Comparison of ENCODE assay signal across 27 mouse cellular contexts in genomic region chr6:24542393-24542792, GRCm38 (mm10). TPM values are rescaled to one million over a fixed set of nuclear protein-coding genes. Genes with fewer than 3 reads are reported as not detected.
A peak's percentile ranks its signal among the peaks of the same experiment; 100 is the strongest.
DNase-seq lines count a peak whose midpoint lies in the region; ATAC-seq and TF ChIP-seq lines count a peak whose summit lies in the region.
"Had no signal": no experiment of that assay in that cellular context is flagged by ENCODE, and none has a peak within 500 bp of the region (broad histone marks: within the 10 kb centered on the region; RNA-seq: fewer than 3 reads in every experiment).

No protein-coding gene starts in this region.

- H3K27ac ChIP-seq in heart, postnatal 0 days (ENCODE audit: low read depth), result peak overlapping the region; percentile 73
- H3K27ac ChIP-seq in midbrain, postnatal 0 days (ENCODE audit: low read depth, low read length), result no peak overlapping the region
- H3K27ac ChIP-seq: embryonic facial prominence, embryonic 12.5 days; hindbrain, embryonic 14.5 days; neural tube, embryonic 12.5 days; stomach, embryonic 15.5 days had no signal

- no peaks in the 10 kb centered on the region for H3K9me3 ChIP-seq in heart, postnatal 0 days (replicated peaks; ENCODE audit: control insufficient read depth, low read length)
- H3K9me3 ChIP-seq in midbrain, postnatal 0 days (ENCODE audit: low read length), result no peaks in the 10 kb centered on the region
- H3K9me3 ChIP-seq: embryonic facial prominence, embryonic 12.5 days; kidney, embryonic 15.5 days; neural tube, embryonic 12.5 days; stomach, embryonic 15.5 days had no signal

- peaks cover 17% of the 10 kb centered on the region for H3K4me1 ChIP-seq in heart, postnatal 0 days (ENCODE audit: control insufficient read depth, insufficient read depth)
- H3K4me1 ChIP-seq in midbrain, postnatal 0 days (ENCODE audit: insufficient read depth, low read length), result no peaks in the 10 kb centered on the region
- H3K4me1 ChIP-seq: embryonic facial prominence, embryonic 12.5 days; kidney, embryonic 15.5 days; neural tube, embryonic 12.5 days; stomach, embryonic 15.5 days had no signal

- H3K27me3 ChIP-seq in heart, postnatal 0 days (ENCODE audit: control insufficient read depth, insufficient read depth, low read length), result no peaks in the 10 kb centered on the region
- H3K27me3 ChIP-seq in midbrain, postnatal 0 days (ENCODE audit: insufficient read depth, low read length), result no peaks in the 10 kb centered on the region
- H3K27me3 ChIP-seq: embryonic facial prominence, embryonic 12.5 days; kidney, embryonic 15.5 days; neural tube, embryonic 12.5 days; Patski; stomach, embryonic 15.5 days had no signal

- H3K9ac ChIP-seq in heart, postnatal 0 days (replicated peaks; ENCODE audit: low read depth, low read length), result no peak overlapping the region
- no peak overlapping the region for H3K9ac ChIP-seq in midbrain, postnatal 0 days (replicated peaks; ENCODE audit: low read length, poor library complexity, severe bottlenecking)
- H3K9ac ChIP-seq: embryonic facial prominence, embryonic 12.5 days; hindbrain, embryonic 14.5 days; kidney, embryonic 15.5 days; neural tube, embryonic 12.5 days; stomach, embryonic 15.5 days had no signal

- H3K36me3 ChIP-seq in heart, postnatal 0 days (replicated peaks; ENCODE audit: control insufficient read depth, insufficient read depth, low read length), result no peaks in the 10 kb centered on the region
- H3K36me3 ChIP-seq in midbrain, postnatal 0 days (ENCODE audit: insufficient read depth, low read length), result no peaks in the 10 kb centered on the region
- H3K36me3 ChIP-seq: embryonic facial prominence, embryonic 12.5 days; kidney, embryonic 15.5 days; neural tube, embryonic 12.5 days; stomach, embryonic 15.5 days had no signal

- peak; percentile 28 for DNase-seq in gastrocnemius, postnatal 25 days
- DNase-seq in gastrocnemius, postnatal 14 days, result no peak
- DNase-seq in brain, adult 2 months (ENCODE audit: low read depth, low spot score), result peak; percentile 72
- DNase-seq in cerebellum, adult 9-11 months, result peak; percentile 22
- peak; percentile 61 for DNase-seq in heart, postnatal 0 days (ENCODE audit: low spot score)
- no peak for DNase-seq in midbrain, postnatal 0 days (ENCODE audit: low spot score)
- no peak for DNase-seq in frontal cortex, postnatal 10 days (ENCODE audit: low spot score in 2 of 2)
- DNase-seq: adrenal gland, postnatal 25 days; gastrocnemius, postnatal 10 days; left cerebral cortex, postnatal 4 days; spleen, adult 18-20 months; thymus, adult 2 months had no signal

- ATAC-seq in heart, postnatal 0 days (ENCODE audit: insufficient read depth, low read depth), result peak; percentile 65
- ATAC-seq in midbrain, postnatal 0 days (ENCODE audit: low FRiP score), result no peak
- ATAC-seq: activated CD4-positive, CD25-positive, alpha-beta regulatory T cell, adult 4 months; forebrain, embryonic 16.5 days; intestine, embryonic 16.5 days; Patski had no signal

- 0 out of 2 replicates have a peak, but pooled peaks have one; percentile 21 for TF ChIP-seq EP300 in heart, postnatal 0 days (IDR thresholded peaks at IDR 0.05; ENCODE audit: low read depth)

- intact Hi-C loops in gastrocnemius, postnatal 14 days (cut with DNase I; ENCODE audit: low total_unique reads), result no loop called here

- no peak overlapping the region for H3K4me3 ChIP-seq in heart, postnatal 0 days (ENCODE audit: low read depth, low read length)
- no peak overlapping the region for H3K4me3 ChIP-seq in midbrain, postnatal 0 days (ENCODE audit: low read depth, low read length)
- H3K4me3 ChIP-seq: embryonic facial prominence, embryonic 12.5 days; kidney, embryonic 15.5 days; neural tube, embryonic 12.5 days; stomach, embryonic 15.5 days had no signal

- H3K4me2 ChIP-seq in heart, postnatal 0 days (ENCODE audit: low read depth, low read length), result no peak overlapping the region; the same call in 1 of the 2 replicates
- H3K4me2 ChIP-seq in midbrain, postnatal 0 days (ENCODE audit: low read depth, low read length, poor library complexity, severe bottlenecking), result no peak overlapping the region
- H3K4me2 ChIP-seq: embryonic facial prominence, embryonic 12.5 days; hindbrain, embryonic 14.5 days; kidney, embryonic 15.5 days; neural tube, embryonic 12.5 days; stomach, embryonic 15.5 days had no signal

- TF ChIP-seq CTCF in heart, postnatal 0 days (IDR thresholded peaks at IDR 0.05; ENCODE audit: low read depth), result no peak
- no peak for TF ChIP-seq CTCF in midbrain, postnatal 0 days (IDR thresholded peaks at IDR 0.05)

RNA-seq across cellular contexts. Expression of gene Asb15, which starts 14.4 kb away (rescaled TPM):
- total RNA-seq in gastrocnemius, postnatal 25 days (2021), result 10 to 100 TPM; 10.3 to 20.8 TPM
- total RNA-seq in gastrocnemius, postnatal 14 days (2021), result 1 to 10 TPM; 4.1 to 7.4 TPM
- 1.5 and 3.4 TPM in 2 replicates for total RNA-seq in heart, postnatal 0 days (2014; rRNA removed; ENCODE audit: low replicate concordance)
- polyA plus RNA-seq in heart, postnatal 0 days (2015; fragmentation: Nextera tagmentation; extraction: Ambion mirVana), result 1.4 and 1.5 TPM in 2 replicates
- not detected in 2 replicates for total RNA-seq in midbrain, postnatal 0 days (2014; rRNA removed)
- polyA plus RNA-seq in midbrain, postnatal 0 days (2015; fragmentation: Nextera tagmentation; extraction: Ambion mirVana), result 0.05 TPM in 1 of 2 replicates, not detected in the other
- total RNA-seq: adrenal gland, postnatal 25 days; left cerebral cortex, adult 18-20 months; left cerebral cortex, postnatal 4 days; liver, adult 2 months; monocyte, adult 5-6 weeks had no signal
- polyA plus RNA-seq: activated CD4-positive, CD25-positive, alpha-beta regulatory T cell, adult 4 months; embryonic facial prominence, embryonic 12.5 days; forebrain, embryonic 16.5 days; intestine, embryonic 16.5 days; large intestine, adult 2 months; liver, adult 2 months; neural tube, embryonic 12.5 days; Patski; stomach, embryonic 15.5 days had no signal

RNA-seq across cellular contexts. Expression of gene Ndufa5, which starts 14.6 kb away (rescaled TPM):
- total RNA-seq in gastrocnemius, postnatal 25 days (2021), result 100 to 1,000 TPM; 605 to 626 TPM
- total RNA-seq in gastrocnemius, postnatal 14 days (2021), result 100 to 1,000 TPM; 489 to 566 TPM
- 55.0 and 113 TPM in 2 replicates for total RNA-seq in heart, postnatal 0 days (2014; rRNA removed; ENCODE audit: low replicate concordance)
- polyA plus RNA-seq in heart, postnatal 0 days (2015; fragmentation: Nextera tagmentation; extraction: Ambion mirVana), result 1,697 and 1,774 TPM in 2 replicates
- total RNA-seq in midbrain, postnatal 0 days (2014; rRNA removed), result 34.2 and 53.8 TPM in 2 replicates
- 533 and 553 TPM in 2 replicates for polyA plus RNA-seq in midbrain, postnatal 0 days (2015; fragmentation: Nextera tagmentation; extraction: Ambion mirVana)

RNA-seq across cellular contexts. Expression of gene Iqub, which starts 27.5 kb away (rescaled TPM):
- total RNA-seq in gastrocnemius, postnatal 25 days (2021), result under 1 TPM; 0.08 TPM
- under 1 TPM in 1 of 2 experiments, not detected in 1; 0.06 TPM for total RNA-seq in gastrocnemius, postnatal 14 days (2021)
- 0.15 TPM in 1 of 2 replicates, not detected in the other for total RNA-seq in heart, postnatal 0 days (2014; rRNA removed; ENCODE audit: low replicate concordance)
- polyA plus RNA-seq in heart, postnatal 0 days (2015; fragmentation: Nextera tagmentation; extraction: Ambion mirVana), result 0.16 and 0.23 TPM in 2 replicates
- 1.5 and 1.8 TPM in 2 replicates for total RNA-seq in midbrain, postnatal 0 days (2014; rRNA removed)
- 0.70 and 0.86 TPM in 2 replicates for polyA plus RNA-seq in midbrain, postnatal 0 days (2015; fragmentation: Nextera tagmentation; extraction: Ambion mirVana)
- total RNA-seq: liver, adult 2 months had no signal
- polyA plus RNA-seq: activated CD4-positive, CD25-positive, alpha-beta regulatory T cell, adult 4 months; liver, adult 2 months; Patski had no signal

RNA-seq across cellular contexts. Expression of gene Lmod2, which starts 55.2 kb away (rescaled TPM):
- 100 to 1,000 TPM; 183 to 199 TPM for total RNA-seq in gastrocnemius, postnatal 25 days (2021)
- total RNA-seq in gastrocnemius, postnatal 14 days (2021), result 100 to 1,000 TPM; 118 to 208 TPM
- total RNA-seq in heart, postnatal 0 days (2014; rRNA removed; ENCODE audit: low replicate concordance), result 51.9 and 68.1 TPM in 2 replicates
- polyA plus RNA-seq in heart, postnatal 0 days (2015; fragmentation: Nextera tagmentation; extraction: Ambion mirVana), result 62.2 and 70.3 TPM in 2 replicates
- total RNA-seq in midbrain, postnatal 0 days (2014; rRNA removed), result not detected in 2 replicates
- not detected in 2 replicates for polyA plus RNA-seq in midbrain, postnatal 0 days (2015; fragmentation: Nextera tagmentation; extraction: Ambion mirVana)
- total RNA-seq: left cerebral cortex, adult 18-20 months; left cerebral cortex, postnatal 4 days; monocyte, adult 5-6 weeks had no signal
- polyA plus RNA-seq: activated CD4-positive, CD25-positive, alpha-beta regulatory T cell, adult 4 months; cortical plate, adult 2 months; forebrain, embryonic 16.5 days; hindbrain, embryonic 14.5 days; intestine, embryonic 16.5 days; large intestine, adult 2 months; liver, adult 2 months; neural tube, embryonic 12.5 days; Patski; urinary bladder, adult 2 months had no signal

Comparison
In these comparisons a context has a peak if more than half of its experiments do, and no peak if none do; other contexts are left out.
1. DNase-seq: peak in gastrocnemius, postnatal 25 days (single experiment), brain, adult 2 months (single experiment), cerebellum, adult 9-11 months (single experiment) and heart, postnatal 0 days (single experiment); none in gastrocnemius, postnatal 14 days (single experiment), midbrain, postnatal 0 days (single experiment) and frontal cortex, postnatal 10 days (0 of 2).